ENCODE assay signal across 24 mouse cellular contexts in genomic region chr2:71764525-71764924, GRCm38 (mm10). TPM values are rescaled to one million over a fixed set of nuclear protein-coding genes. Genes with fewer than 3 reads are reported as not detected.
DNase-seq lines count a peak whose midpoint lies in the region; ATAC-seq lines count a peak whose summit lies in the region.
"Had no signal": no experiment of that assay in that cellular context is flagged by ENCODE, and none has a peak within 500 bp of the region (broad histone marks: within the 10 kb centered on the region; RNA-seq: fewer than 3 reads in every experiment).

No protein-coding gene starts in this region.

- peaks cover 8% of the 10 kb centered on the region for H3K9me3 ChIP-seq in megakaryocyte, embryonic 14.5 days
- H3K9me3 ChIP-seq in forebrain, embryonic 11.5 days (ENCODE audit: control insufficient read depth, low read length), result no peaks in the 10 kb centered on the region
- H3K9me3 ChIP-seq: forebrain, embryonic 10.5 days; heart, embryonic 15.5 days had no signal

- peak; percentile 82 for DNase-seq in heart, adult 11 months
- no peak for DNase-seq in heart, postnatal 14 days
- no peak for DNase-seq in forebrain, embryonic 11.5 days (ENCODE audit: low spot score)
- DNase-seq: adrenal gland, adult 2 months; adrenal gland, postnatal 14 days; cerebellum, adult 18-20 months; cerebellum, adult 9-10 months; cerebellum, postnatal 14 days; forebrain, postnatal 0 days; gastrocnemius, postnatal 14 days; heart, postnatal 10 days; heart, postnatal 4 days had no signal

- peaks cover 8% of the 10 kb centered on the region for H3K36me3 ChIP-seq in megakaryocyte, embryonic 14.5 days (replicated peaks; ENCODE audit: low read length)
- H3K36me3 ChIP-seq in macrophage (ENCODE audit: inconsistent target), result no peaks in the 10 kb centered on the region
- H3K36me3 ChIP-seq in forebrain, embryonic 11.5 days (ENCODE audit: control insufficient read depth, insufficient read depth, low read length), result no peaks in the 10 kb centered on the region
- H3K36me3 ChIP-seq: forebrain, embryonic 10.5 days; heart, embryonic 15.5 days had no signal

- no peak overlapping the region for H3K4me2 ChIP-seq in forebrain, embryonic 11.5 days (ENCODE audit: low read depth, low read length, severe bottlenecking)
- H3K4me2 ChIP-seq: heart, embryonic 11.5 days; heart, embryonic 15.5 days; hindbrain, embryonic 14.5 days had no signal

- peak overlapping the region; percentile 20 for H3K4me3 ChIP-seq in megakaryocyte, embryonic 14.5 days (replicated peaks)
- H3K4me3 ChIP-seq in macrophage (ENCODE audit: inconsistent target), result no peak overlapping the region
- no peak overlapping the region for H3K4me3 ChIP-seq in forebrain, embryonic 11.5 days (ENCODE audit: low read depth, low read length)
- H3K4me3 ChIP-seq: forebrain, embryonic 10.5 days; heart, embryonic 15.5 days had no signal

- H3K4me1 ChIP-seq in megakaryocyte, embryonic 14.5 days, result peaks cover 46% of the 10 kb centered on the region
- H3K4me1 ChIP-seq in forebrain, embryonic 11.5 days (replicated peaks; ENCODE audit: control insufficient read depth, insufficient read depth, low read length), result no peaks in the 10 kb centered on the region

- no peak for ATAC-seq in megakaryocyte, adult 5-6 weeks (ENCODE audit: poor library complexity, severe bottlenecking)
- no peak for ATAC-seq in forebrain, embryonic 11.5 days (replicated peaks; ENCODE audit: low FRiP score)
- ATAC-seq: CD4-positive, CD25-positive, alpha-beta regulatory T cell, adult 4 months; forebrain, embryonic 14.5 days; forebrain, postnatal 0 days; hindbrain, postnatal 0 days; inflammation-experienced regulatory T-cells, adult 6 months; intestine, embryonic 16.5 days had no signal

- no peaks in the 10 kb centered on the region for H3K79me2 ChIP-seq in macrophage (ENCODE audit: inconsistent target)

- intact Hi-C loops in heart, postnatal 14 days (cut with DNase I), result no loop called here

- no peaks in the 10 kb centered on the region for H3K27me3 ChIP-seq in megakaryocyte, embryonic 14.5 days (replicated peaks)
- H3K27me3 ChIP-seq in forebrain, embryonic 11.5 days (ENCODE audit: control insufficient read depth, insufficient read depth, low read length), result no peaks in the 10 kb centered on the region
- H3K27me3 ChIP-seq: heart, embryonic 15.5 days had no signal

- no peak overlapping the region for H3K9ac ChIP-seq in forebrain, embryonic 11.5 days (ENCODE audit: low read length)
- H3K9ac ChIP-seq: forebrain, postnatal 0 days; heart, embryonic 15.5 days; hindbrain, embryonic 14.5 days had no signal

- peak overlapping the region; percentile 28 for H3K27ac ChIP-seq in macrophage
- no peak overlapping the region for H3K27ac ChIP-seq in forebrain, embryonic 11.5 days (ENCODE audit: low read depth, low read length)
- H3K27ac ChIP-seq: forebrain, embryonic 10.5 days; heart, embryonic 15.5 days; hindbrain, embryonic 14.5 days; hindbrain, postnatal 0 days had no signal

- 85% methylated on average over 5 of the region's 5 CpGs for WGBS in macrophage (ENCODE audit: missing documents)
- WGBS in forebrain, embryonic 11.5 days, result 81% methylated on average over 5 of the region's 5 CpGs

RNA-seq across cellular contexts. Expression of gene Itga6, which starts 19.1 kb away (rescaled TPM):
- total RNA-seq in heart, postnatal 14 days (2021), result 10 to 100 TPM; 79.2 to 80.7 TPM
- polyA plus RNA-seq in megakaryocyte, embryonic 14.5 days (2012; ENCODE audit: insufficient read depth, low replicate concordance), result 75.0 and 110 TPM in 2 replicates
- 16.0 and 17.4 TPM in 2 replicates for total RNA-seq in megakaryocyte, adult 5-6 weeks (2015)
- total RNA-seq in megakaryocyte, adult 5-6 weeks (2017), result 15.3 and 16.5 TPM in 2 replicates
- 100 to 1,000 TPM in 5 of 26 experiments, 10 to 100 TPM in 21; 10.1 to 124 (median 60.9) TPM for total RNA-seq in macrophage (2018; cell fraction: chromatin; rRNA removed)
- 100 to 1,000 TPM in 8 of 26 experiments, 10 to 100 TPM in 18; 32.9 to 155 (median 72.0) TPM for total RNA-seq in macrophage (2018; cell fraction: cytosol; rRNA removed)
- total RNA-seq in macrophage (2018; cell fraction: nucleus; rRNA removed), result 100 to 1,000 TPM in 19 of 26 experiments, 10 to 100 TPM in 7; 38.5 to 295 (median 131) TPM
- 84.8 to 140 TPM (median 107 TPM) in 3 replicates for polyA plus RNA-seq in macrophage (2018)
- polyA plus RNA-seq in forebrain, embryonic 11.5 days (2014; fragmentation: Nextera tagmentation; extraction: Ambion mirVana), result 54.2 and 59.5 TPM in 2 replicates
